Mouse (Mus musculus): ENCODE measurements at regions not wholly inside any gene's neighbourhood (a gene's known extent, or its start where the extent isn't known, plus 50 kb on each side); places are given as distances from the start of the nearest gene placed in this dataset.

DNA sequence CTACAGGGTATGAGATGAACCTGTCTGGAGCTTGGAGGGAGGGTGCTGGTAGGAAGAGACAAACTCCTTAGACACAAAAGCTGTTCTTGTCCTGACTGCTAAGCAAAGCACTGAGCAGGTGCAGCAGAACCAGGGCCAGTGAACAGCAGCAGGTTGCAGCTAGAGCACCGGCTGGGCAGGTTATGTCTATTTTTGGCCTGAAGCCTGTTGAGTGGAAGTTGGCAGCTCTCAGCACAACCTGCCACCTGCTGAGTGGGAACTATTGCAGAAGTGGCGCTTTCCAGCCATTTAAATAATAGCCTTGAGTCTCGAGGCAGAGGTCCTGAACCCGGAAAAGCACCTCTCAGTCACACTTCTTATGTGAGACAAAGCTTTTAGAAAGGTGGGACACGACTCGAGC is 114.8 kb upstream of the Stac start:
- H3K4me1 ChIP-seq (ENCODE audit: control insufficient read depth, insufficient read depth, low read length) = no peaks in the 10 kb centered on the region
- H3K27ac ChIP-seq (ENCODE audit: control insufficient read depth, insufficient read depth, low read depth, low read length, poor library complexity) = no peak overlapping the region
- TF ChIP-seq CTCF (IDR thresholded peaks at IDR 0.05; ENCODE audit: control insufficient read depth, insufficient read depth, low read length) = no peak
- TF ChIP-seq POLR2A (IDR thresholded peaks at IDR 0.05; ENCODE audit: borderline replicate concordance, control insufficient read depth, low read depth, low read length) = no peak
- 51% methylated on average over 6 of the region's 6 CpGs for WGBS
- H3K4me3 ChIP-seq (replicated peaks; ENCODE audit: control insufficient read depth, low read depth, low read length) = no peak overlapping the region

DNA sequence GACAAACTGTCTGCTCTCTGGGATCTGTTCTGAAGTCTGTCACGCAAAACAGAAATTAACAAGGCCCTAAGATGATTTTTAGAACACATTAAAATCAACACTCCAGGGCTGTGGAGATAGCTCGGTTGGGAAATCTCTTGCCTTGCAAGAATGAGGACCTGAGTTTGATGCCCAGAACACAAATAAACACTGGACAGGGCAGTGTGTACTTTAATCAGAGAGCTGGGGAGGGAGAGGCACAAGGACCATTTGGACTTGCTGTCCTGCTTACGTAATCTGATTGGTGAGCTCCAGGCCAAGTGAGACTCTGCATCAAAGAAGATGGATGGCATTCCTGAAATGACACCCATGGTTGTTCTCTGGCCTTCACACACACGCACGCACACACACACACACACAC is 111.2 kb upstream of the Stac start:
- 86% methylated on average over 5 of the region's 5 CpGs for WGBS
- TF ChIP-seq POLR2A (IDR thresholded peaks at IDR 0.05; ENCODE audit: borderline replicate concordance, control insufficient read depth, low read depth, low read length) (no peak), CTCF (IDR thresholded peaks at IDR 0.05; ENCODE audit: control insufficient read depth, insufficient read depth, low read length) (no peak)
- Histone ChIP-seq H3K4me1 (ENCODE audit: control insufficient read depth, insufficient read depth, low read length) (no peaks in the 10 kb centered on the region), H3K27ac (ENCODE audit: control insufficient read depth, insufficient read depth, low read depth, low read length, poor library complexity) (no peak overlapping the region), H3K4me3 (replicated peaks; ENCODE audit: control insufficient read depth, low read depth, low read length) (no peak overlapping the region)

DNA sequence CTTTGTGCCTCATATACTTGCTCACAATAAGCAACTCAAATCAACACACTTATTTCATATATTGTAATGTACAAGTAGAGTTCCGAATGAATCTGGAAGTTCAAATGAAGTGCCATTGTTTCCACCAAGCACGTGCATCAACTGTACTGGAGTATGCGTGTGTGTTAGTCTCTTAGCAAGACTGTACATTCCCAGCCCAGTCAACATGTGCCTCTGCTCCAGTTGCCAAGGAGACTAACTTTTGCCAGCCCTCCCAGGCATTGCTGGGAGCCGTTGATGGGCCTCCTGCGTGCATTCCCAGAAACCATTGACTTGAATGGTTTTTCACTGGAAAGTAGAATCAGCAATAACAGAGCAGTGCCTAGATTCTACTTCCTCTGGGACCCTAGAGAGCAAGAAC is 110.7 kb upstream of the Stac start:
- Histone ChIP-seq H3K27ac (ENCODE audit: control insufficient read depth, insufficient read depth, low read depth, low read length, poor library complexity) (no peak overlapping the region), H3K4me1 (ENCODE audit: control insufficient read depth, insufficient read depth, low read length) (no peaks in the 10 kb centered on the region), H3K4me3 (replicated peaks; ENCODE audit: control insufficient read depth, low read depth, low read length) (no peak overlapping the region)
- 78% methylated on average over 5 of the region's 5 CpGs for WGBS
- TF ChIP-seq POLR2A (IDR thresholded peaks at IDR 0.05; ENCODE audit: borderline replicate concordance, control insufficient read depth, low read depth, low read length) = no peak
- no peak for TF ChIP-seq CTCF (IDR thresholded peaks at IDR 0.05; ENCODE audit: control insufficient read depth, insufficient read depth, low read length)

DNA sequence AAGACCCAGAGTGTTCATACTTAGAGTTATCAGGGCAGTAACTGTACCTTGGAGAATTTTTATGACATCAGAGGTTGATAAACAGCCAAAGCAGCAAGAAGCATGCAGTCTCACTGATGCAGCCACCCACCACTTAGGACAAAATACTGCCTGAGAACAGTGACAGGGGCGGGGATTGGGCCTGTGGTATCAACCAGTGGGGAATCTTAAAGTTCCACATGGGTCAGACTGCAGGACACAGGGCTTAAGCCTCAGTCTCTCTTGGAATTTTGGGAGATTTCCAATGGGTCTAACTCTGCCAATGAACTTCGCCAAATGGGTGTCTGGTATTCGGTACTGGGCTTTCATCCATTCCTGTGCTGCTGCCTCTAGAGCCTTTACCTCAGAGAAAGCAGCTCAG is 88.8 kb upstream of the Stac start:
- Histone ChIP-seq H3K4me1 (ENCODE audit: control insufficient read depth, insufficient read depth, low read length) (no peaks in the 10 kb centered on the region), H3K4me3 (replicated peaks; ENCODE audit: control insufficient read depth, low read depth, low read length) (no peak overlapping the region), H3K27ac (ENCODE audit: control insufficient read depth, insufficient read depth, low read depth, low read length, poor library complexity) (no peak overlapping the region)
- TF ChIP-seq POLR2A (IDR thresholded peaks at IDR 0.05; ENCODE audit: borderline replicate concordance, control insufficient read depth, low read depth, low read length) (no peak), CTCF (IDR thresholded peaks at IDR 0.05; ENCODE audit: control insufficient read depth, insufficient read depth, low read length) (no peak)
- 80% methylated on average over 3 of the region's 3 CpGs for WGBS

DNA sequence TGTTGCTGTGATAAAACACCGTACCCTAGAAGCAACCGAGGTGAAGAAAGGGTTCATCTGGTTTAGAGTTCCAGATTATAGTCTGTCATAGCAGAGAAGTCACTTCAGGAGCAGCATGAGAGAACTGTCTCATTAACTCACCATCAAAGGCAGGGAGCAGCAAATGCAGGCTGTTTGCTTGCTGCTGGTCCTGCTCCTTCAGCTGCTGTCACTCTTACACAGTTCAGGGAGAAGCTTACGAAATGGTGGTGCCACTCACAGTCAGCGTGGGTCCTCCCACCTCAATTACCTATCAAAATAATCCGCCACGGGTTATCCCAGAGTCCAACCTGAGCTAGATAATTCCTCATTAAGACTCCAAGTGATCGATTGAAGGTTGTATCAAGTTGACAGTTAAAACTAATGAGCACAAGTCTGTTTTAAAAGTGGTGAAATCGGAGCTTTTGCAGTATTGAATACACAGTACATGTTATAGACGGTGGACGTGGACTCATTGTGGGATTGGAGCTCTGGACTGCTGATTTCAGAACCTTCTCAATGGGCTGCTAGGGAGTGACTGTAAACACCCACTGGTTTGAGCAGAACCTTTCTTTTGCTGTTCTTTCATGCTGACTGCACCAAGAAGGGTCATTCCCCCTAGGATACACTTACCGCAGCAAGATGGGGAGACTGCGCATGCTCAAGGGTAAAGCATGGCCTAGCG is 87.4 kb upstream of the Stac start:
- TF ChIP-seq CTCF (IDR thresholded peaks at IDR 0.05; ENCODE audit: control insufficient read depth, insufficient read depth, low read length) (no peak), POLR2A (IDR thresholded peaks at IDR 0.05; ENCODE audit: borderline replicate concordance, control insufficient read depth, low read depth, low read length) (no peak)
- H3K4me3 ChIP-seq (replicated peaks; ENCODE audit: control insufficient read depth, low read depth, low read length) = no peak overlapping the region
- no peak overlapping the region for H3K27ac ChIP-seq (ENCODE audit: control insufficient read depth, insufficient read depth, low read depth, low read length, poor library complexity)
- 84% methylated on average over 13 of the region's 13 CpGs for WGBS
- no peaks in the 10 kb centered on the region for H3K4me1 ChIP-seq (ENCODE audit: control insufficient read depth, insufficient read depth, low read length)

DNA sequence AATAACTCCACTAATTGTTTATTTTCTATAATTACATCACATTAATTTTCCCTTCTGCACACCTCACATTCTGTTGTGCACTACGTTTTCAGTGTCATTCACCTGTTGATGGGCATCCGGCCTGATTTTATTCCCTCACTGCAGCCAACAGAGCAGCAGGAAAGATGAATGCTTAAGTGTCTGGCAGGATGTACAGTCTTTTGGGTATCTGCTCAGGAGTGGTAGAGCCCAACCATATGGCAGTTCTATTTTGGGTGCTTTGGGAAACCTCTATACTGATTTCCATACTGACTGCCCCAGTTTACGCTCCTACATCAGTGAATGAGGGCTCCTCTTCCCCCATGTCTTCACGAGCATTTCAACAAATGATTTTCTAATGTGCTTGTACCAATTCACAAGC is 84.1 kb upstream of the Stac start:
- Histone ChIP-seq H3K4me1 (ENCODE audit: control insufficient read depth, insufficient read depth, low read length) (no peaks in the 10 kb centered on the region), H3K27ac (ENCODE audit: control insufficient read depth, insufficient read depth, low read depth, low read length, poor library complexity) (no peak overlapping the region), H3K4me3 (replicated peaks; ENCODE audit: control insufficient read depth, low read depth, low read length) (no peak overlapping the region)
- no peak for TF ChIP-seq CTCF (IDR thresholded peaks at IDR 0.05; ENCODE audit: control insufficient read depth, insufficient read depth, low read length)
- TF ChIP-seq POLR2A (IDR thresholded peaks at IDR 0.05; ENCODE audit: borderline replicate concordance, control insufficient read depth, low read depth, low read length) = no peak
- 80% methylated on average over 4 of the region's 4 CpGs for WGBS

DNA sequence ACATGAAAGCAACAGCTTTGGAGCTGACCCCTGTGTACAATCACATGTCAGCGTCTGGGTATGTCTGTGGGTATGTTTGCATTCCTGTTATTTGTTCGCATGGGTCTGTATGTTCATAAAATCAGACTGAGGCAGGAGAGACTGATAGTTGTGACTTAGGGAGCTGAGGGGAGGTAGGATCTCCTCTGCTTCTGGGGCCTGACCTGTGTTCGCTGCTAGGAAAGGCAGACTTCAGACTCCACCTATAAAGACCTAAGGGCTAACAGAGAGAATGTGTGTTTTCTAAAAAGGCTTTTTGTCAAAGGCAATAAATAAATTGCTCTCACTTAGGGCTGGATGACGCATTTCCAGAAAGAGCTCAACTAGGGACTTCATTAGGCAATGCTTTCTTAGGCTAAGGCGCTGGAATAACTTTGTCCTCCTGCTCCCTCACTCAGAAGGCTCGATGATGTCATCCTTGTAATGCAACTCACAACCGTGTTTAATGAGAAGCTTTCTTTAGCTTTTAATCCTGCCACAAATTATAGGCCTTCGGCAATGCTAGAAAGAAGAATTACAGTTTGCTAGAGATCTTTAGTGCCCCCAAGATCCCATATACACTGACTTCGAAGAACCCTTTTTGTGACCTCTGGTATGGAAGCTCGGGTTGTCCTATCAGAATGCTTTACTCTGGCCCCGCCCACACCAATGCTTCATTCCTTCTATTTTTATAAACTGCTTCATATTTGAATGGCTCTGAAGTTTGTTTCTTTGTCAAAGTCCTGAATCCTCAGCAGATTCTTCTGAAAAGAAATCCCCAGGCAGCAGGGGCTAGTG is 72.7 kb upstream of the Stac start:
- TF ChIP-seq POLR2A (IDR thresholded peaks at IDR 0.05; ENCODE audit: borderline replicate concordance, control insufficient read depth, low read depth, low read length) = no peak
- no peak for TF ChIP-seq CTCF (IDR thresholded peaks at IDR 0.05; ENCODE audit: control insufficient read depth, insufficient read depth, low read length)
- Histone ChIP-seq H3K4me1 (ENCODE audit: control insufficient read depth, insufficient read depth, low read length) (no peaks in the 10 kb centered on the region), H3K4me3 (replicated peaks; ENCODE audit: control insufficient read depth, low read depth, low read length) (no peak overlapping the region), H3K27ac (ENCODE audit: control insufficient read depth, insufficient read depth, low read depth, low read length, poor library complexity) (no peak overlapping the region)
- WGBS = 74% methylated on average over 11 of the region's 11 CpGs

DNA sequence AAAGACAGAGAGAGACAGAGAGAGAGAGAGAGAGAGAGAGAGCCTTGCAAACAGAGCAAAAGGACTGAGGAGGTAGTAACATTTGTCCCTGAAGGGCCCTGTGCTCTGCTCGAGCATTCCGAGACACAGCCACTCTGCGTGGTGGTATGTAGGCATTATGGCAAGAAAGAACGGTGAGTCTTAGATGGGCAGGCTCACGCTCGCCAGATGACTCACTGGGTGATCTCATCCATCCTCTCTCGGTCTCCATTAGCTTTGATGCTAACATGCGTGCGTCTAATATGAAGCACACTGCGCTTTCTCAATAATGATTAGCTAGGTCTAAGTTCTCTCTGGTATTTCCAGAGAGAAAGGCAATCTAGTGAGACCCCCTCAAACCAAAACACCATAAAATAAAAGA is 65.1 kb upstream of the Stac start:
- H3K27ac ChIP-seq (ENCODE audit: control insufficient read depth, insufficient read depth, low read depth, low read length, poor library complexity) = no peak overlapping the region
- TF ChIP-seq POLR2A (IDR thresholded peaks at IDR 0.05; ENCODE audit: borderline replicate concordance, control insufficient read depth, low read depth, low read length) (no peak), CTCF (IDR thresholded peaks at IDR 0.05; ENCODE audit: control insufficient read depth, insufficient read depth, low read length) (no peak)
- no peaks in the 10 kb centered on the region for H3K4me1 ChIP-seq (ENCODE audit: control insufficient read depth, insufficient read depth, low read length)
- H3K4me3 ChIP-seq (replicated peaks; ENCODE audit: control insufficient read depth, low read depth, low read length) = no peak overlapping the region
- 75% methylated on average over 10 of the region's 10 CpGs for WGBS

Data from bone marrow, adult 2 months (tissue).